Mouse (Mus musculus) heart, adult 2 months (tissue): ENCODE measurements around the gene Mageb18.

Experiments
- CTCF ChIP-seq: fragments of 200-600 bp; IDR thresholded peaks from 2 replicates; pipeline ENCODE4 v1.8.1; 2022; ENCODE audit warnings: antibody characterized with exemption, mild to moderate bottlenecking, moderate library complexity
- EP300 ChIP-seq: fragments of 200-500 bp; IDR thresholded peaks from 2 replicates; pipeline ENCODE4 v1.6.1; 2011; ENCODE audit warnings: low read depth, low read length, control low read depth; ENCODE audit not compliant: insufficient read depth
- POLR2A ChIP-seq: fragments of 200-500 bp; IDR thresholded peaks from 2 replicates; pipeline ENCODE4 v1.6.1; 2011; ENCODE audit warnings: mild to moderate bottlenecking, low read depth, low read length, control low read depth; ENCODE audit not compliant: insufficient read depth

DNA sequence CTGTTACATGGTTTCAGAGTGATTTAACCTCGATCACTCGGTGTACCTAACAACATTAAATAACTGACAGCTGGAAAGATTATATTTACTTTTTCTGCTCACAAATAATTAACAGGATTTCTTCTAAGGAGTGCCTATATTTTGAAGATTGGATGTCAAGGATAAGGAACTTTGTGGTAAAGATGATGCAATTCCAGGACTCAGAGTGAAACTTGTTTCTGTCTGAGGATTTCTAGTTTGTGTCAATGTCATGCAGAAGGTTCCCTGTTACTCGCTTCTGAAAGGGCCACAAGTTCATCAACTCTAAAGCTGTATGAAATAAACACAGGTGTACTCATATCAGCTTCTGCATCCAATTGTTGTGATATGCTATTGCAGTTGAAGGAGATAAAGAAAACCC, 13.4 kb upstream of the Mageb18 start:
- TF ChIP-seq POLR2A (no peak), CTCF (no peak), EP300 (no peak)
